Mouse (Mus musculus): ENCODE data around the gene Dph2. TPM values are rescaled to one million over a fixed set of nuclear protein-coding genes. Genes with fewer than 3 reads are reported as not detected.
A peak's percentile ranks its signal among the peaks of the same experiment; 100 is the strongest.

The Dph2 gene
- total and polyA plus RNA-seq, 3 experiments, result 25.2 to 27.2 TPM; not detected in 1

GRCm38 (mm10) chr4:117887920-117888319 lies 3.9 kb downstream of the Dph2 start:
- Histone ChIP-seq H3K36me3 (ENCODE audit: control insufficient read depth in 1 of 2, insufficient read depth in 2 of 2, low read length in 2 of 2) (peaks cover 0 to 3% of the 10 kb centered on the region in 2 experiments; a peak in 3 of 4 replicates), H3K4me1 (ENCODE audit: control insufficient read depth in 1 of 2, insufficient read depth in 2 of 2, low read length in 2 of 2) (peaks cover 0 to 15% of the 10 kb centered on the region in 2 experiments; a peak in 3 of 4 replicates)

DNA sequence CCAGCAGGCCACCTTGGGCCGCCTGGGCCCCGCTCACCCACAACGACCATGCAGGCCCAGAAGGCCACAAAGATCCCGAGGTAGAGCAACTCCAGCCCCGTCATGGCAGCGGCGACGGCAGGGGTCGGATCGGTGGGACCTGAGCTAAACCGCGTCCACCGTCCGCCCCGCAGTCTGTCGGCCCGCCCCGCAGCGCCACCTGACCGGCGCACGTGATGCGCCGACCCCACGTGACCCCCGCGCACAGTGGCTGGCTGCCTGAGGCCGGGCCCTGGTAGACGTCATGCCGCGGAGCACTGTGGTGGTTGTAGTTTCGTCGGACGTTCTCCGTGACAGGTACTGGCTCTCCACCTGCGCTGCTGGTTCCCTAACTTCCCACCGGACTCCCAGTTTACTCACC lies 4.7 kb downstream of the Dph2 start, which contains the start of gene Atp6v0b:
TSS of gene Atp6v0b (minus strand) at position 201 of the 400 bp plus-strand sequence.
- H3K4me1 ChIP-seq (ENCODE audit: control insufficient read depth in 1 of 2, insufficient read depth in 2 of 2, low read length in 2 of 2), result peaks cover 0 to 15% of the 10 kb centered on the region in 2 experiments; a peak in 3 of 4 replicates
- peak within 1 kb of the TSS; percentile 62 for H3K27ac ChIP-seq (ENCODE audit: control insufficient read depth, low read depth, low read length)
- H3K9ac ChIP-seq (ENCODE audit: control insufficient read depth, low read depth, low read length, poor library complexity, severe bottlenecking), result peak within 1 kb of the TSS; percentile 93
- H3K27me3 ChIP-seq (ENCODE audit: control insufficient read depth in 1 of 2, insufficient read depth in 2 of 2, low read length in 2 of 2), result no peaks in the 10 kb centered on the region
- H3K79me2 ChIP-seq (ENCODE audit: control insufficient read depth, insufficient read depth, low read length, poor library complexity), result peaks cover 25% of the 10 kb centered on the region
- peak; percentile 92 for DNase-seq (ENCODE audit: low read depth, low spot score)
- peaks cover 0 to 3% of the 10 kb centered on the region in 2 experiments; a peak in 3 of 4 replicates for H3K36me3 ChIP-seq (ENCODE audit: control insufficient read depth in 1 of 2, insufficient read depth in 2 of 2, low read length in 2 of 2)
- peak within 1 kb of the TSS; percentile 60 to 90 for H3K4me3 ChIP-seq (ENCODE audit: control insufficient read depth in 1 of 2, insufficient read depth in 1 of 2, low read depth in 2 of 2, low read length in 2 of 2)
- no peaks in the 10 kb centered on the region for H3K9me3 ChIP-seq (replicated peaks; ENCODE audit: insufficient read depth, low read length)
- TF ChIP-seq MAZ (IDR thresholded peaks at IDR 0.05; ENCODE audit: low read depth, low read length) (no peak), RCOR1 (IDR thresholded peaks at IDR 0.05; ENCODE audit: low read depth, low read length) (0 out of 2 replicates have a peak, but pooled peaks have one; percentile 34), MXI1 (IDR thresholded peaks at IDR 0.05; ENCODE audit: low read depth, low read length) (peak; percentile 90), CHD2 (IDR thresholded peaks at IDR 0.05; ENCODE audit: low read length) (no peak), MYB (IDR thresholded peaks at IDR 0.05; ENCODE audit: low read depth, low read length) (no peak), TAL1 (IDR thresholded peaks at IDR 0.05; ENCODE audit: low read length) (no peak), NELFE (IDR thresholded peaks at IDR 0.05; ENCODE audit: low read depth, low read length) (peak; percentile 72), ZMIZ1 (IDR thresholded peaks at IDR 0.05; ENCODE audit: low read depth, low read length) (0 out of 2 replicates have a peak, but pooled peaks have one; percentile 2), MAFK (IDR thresholded peaks at IDR 0.05; ENCODE audit: borderline replicate concordance, low read depth, low read length) (no peak), POLR2A (IDR thresholded peaks at IDR 0.05; ENCODE audit: control insufficient read depth in 1 of 2, insufficient read depth in 1 of 2, low read depth in 1 of 2, low read length in 2 of 2, poor library complexity in 1 of 2) (peak; percentile 56 to 81; a peak in 3 of 4 replicates), TBP (IDR thresholded peaks at IDR 0.05; ENCODE audit: low read depth, low read length) (no peak), SMC3 (IDR thresholded peaks at IDR 0.05; ENCODE audit: low read depth, low read length) (no peak), GATA1 (IDR thresholded peaks at IDR 0.05; ENCODE audit: low read depth, low read length) (no peak), E2F4 (IDR thresholded peaks at IDR 0.05; ENCODE audit: borderline replicate concordance, low read depth, low read length) (no peak), ZC3H11A (IDR thresholded peaks at IDR 0.05; ENCODE audit: low read depth, low read length) (no peak), CHD1 (IDR thresholded peaks at IDR 0.05; ENCODE audit: low read depth, low read length) (no peak), ZNF384 (IDR thresholded peaks at IDR 0.05; ENCODE audit: low read depth, low read length) (no peak), ETS1 (IDR thresholded peaks at IDR 0.05; ENCODE audit: low read depth, low read length) (peak; percentile 64; the same call in 1 of the 2 replicates), USF1 (IDR thresholded peaks at IDR 0.05; ENCODE audit: low read depth, low read length) (peak; percentile 99), POLR2AphosphoS5 (IDR thresholded peaks at IDR 0.05; ENCODE audit: borderline replicate concordance, low read depth, low read length) (no peak), RAD21 (IDR thresholded peaks at IDR 0.05; ENCODE audit: low read depth, low read length) (no peak), MEF2A (IDR thresholded peaks at IDR 0.05; ENCODE audit: extremely low read depth, insufficient replicate concordance, low read depth, low read length, poor library complexity, severe bottlenecking) (no peak), BHLHE40 (IDR thresholded peaks at IDR 0.05; ENCODE audit: borderline replicate concordance, low read depth, low read length) (peak; percentile 98), USF2 (IDR thresholded peaks at IDR 0.05; ENCODE audit: borderline replicate concordance in 1 of 2, insufficient read depth in 1 of 2, low read depth in 1 of 2, low read length in 2 of 2) (peak; percentile 98 to 100), HCFC1 (IDR thresholded peaks at IDR 0.05; ENCODE audit: low read depth, low read length) (peak; percentile 99), MAX (IDR thresholded peaks at IDR 0.05; ENCODE audit: low read length) (peak; percentile 99), SIN3A (IDR thresholded peaks at IDR 0.05; ENCODE audit: low read length) (peak; percentile 93), MYC (IDR thresholded peaks at IDR 0.05; ENCODE audit: low read depth, low read length) (no peak), ZKSCAN1 (IDR thresholded peaks at IDR 0.05; ENCODE audit: low read depth, low read length) (no peak), UBTF (IDR thresholded peaks at IDR 0.05; ENCODE audit: borderline replicate concordance, insufficient read depth, low read depth, low read length) (no peak), CTCF (IDR thresholded peaks at IDR 0.05 in 2 of 3, conservative IDR thresholded peaks at IDR 0.05 in 1 of 3; ENCODE audit: control insufficient read depth in 1 of 3, insufficient read depth in 1 of 3, low read depth in 2 of 3, low read length in 3 of 3, poor library complexity in 1 of 3, severe bottlenecking in 1 of 3) (0 out of 6 replicates have a peak, but pooled peaks of 1 of the 3 experiments have one; percentile 0)

More at GRCm38 (mm10) chr4:117887920-117888319, 3.9 kb downstream of the Dph2 start:
- peaks cover 25% of the 10 kb centered on the region for H3K79me2 ChIP-seq (ENCODE audit: control insufficient read depth, insufficient read depth, low read length, poor library complexity)
- no peak for DNase-seq (ENCODE audit: low read depth, low spot score)
- H3K9me3 ChIP-seq (replicated peaks; ENCODE audit: insufficient read depth, low read length), result no peaks in the 10 kb centered on the region
- no peak overlapping the region for H3K9ac ChIP-seq (ENCODE audit: control insufficient read depth, low read depth, low read length, poor library complexity, severe bottlenecking)
- TF ChIP-seq NELFE (IDR thresholded peaks at IDR 0.05; ENCODE audit: low read depth, low read length) (no peak), POLR2AphosphoS2 (IDR thresholded peaks at IDR 0.05; ENCODE audit: low read length) (no peak), SIN3A (IDR thresholded peaks at IDR 0.05; ENCODE audit: low read length) (no peak)
- H3K27me3 ChIP-seq (ENCODE audit: control insufficient read depth in 1 of 2, insufficient read depth in 2 of 2, low read length in 2 of 2), result no peaks in the 10 kb centered on the region
- no peak overlapping the region for H3K4me3 ChIP-seq (ENCODE audit: control insufficient read depth in 1 of 2, insufficient read depth in 1 of 2, low read depth in 2 of 2, low read length in 2 of 2)
- no peak overlapping the region for H3K27ac ChIP-seq (ENCODE audit: control insufficient read depth, low read depth, low read length)
